Mouse (Mus musculus): Measurements from ENCODE around the gene Rtn1. TPM values are rescaled to one million over a fixed set of nuclear protein-coding genes. Genes with fewer than 3 reads are reported as not detected.

Gene Rtn1
- polyA plus RNA-seq, 1 experiment, result 4.5 TPM

DNA sequence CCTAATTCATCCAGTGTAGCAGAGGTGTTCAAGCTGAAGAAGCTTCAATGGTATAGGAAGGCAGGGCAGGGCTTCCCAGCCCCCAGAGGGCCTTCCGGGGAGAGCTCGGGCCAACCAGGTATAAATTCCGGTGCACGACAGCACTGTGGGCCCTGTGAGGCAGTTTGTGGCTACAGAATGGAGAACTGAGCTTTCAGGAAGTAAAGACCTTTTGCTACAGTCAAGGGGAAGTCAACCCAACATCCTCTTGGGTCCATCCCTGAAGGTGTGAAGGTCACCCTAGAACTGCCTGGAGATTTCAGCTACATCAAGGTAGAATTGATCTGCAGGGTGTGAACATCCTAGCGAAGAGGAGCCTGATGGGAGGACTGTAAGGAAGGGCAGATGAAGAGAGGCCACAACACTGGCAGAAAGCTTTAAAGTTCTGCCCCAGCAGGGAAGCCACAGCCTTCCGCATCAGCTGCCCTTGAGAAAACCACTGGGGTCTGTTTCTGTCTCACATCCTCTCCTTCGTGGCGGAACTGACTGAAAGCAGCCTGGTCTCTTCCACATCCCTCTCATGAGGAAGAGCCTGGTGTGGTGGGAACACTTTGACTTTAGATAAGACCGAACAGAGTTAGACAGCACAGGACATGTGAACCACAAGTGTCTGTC is 47.0 kb downstream of the Rtn1 start:
- TF ChIP-seq POLR2A (IDR thresholded peaks at IDR 0.05; ENCODE audit: low read depth, low read length), result no peak
- no peak for TF ChIP-seq CTCF (IDR thresholded peaks at IDR 0.05; ENCODE audit: extremely low read depth, insufficient read depth, insufficient read length, insufficient replicate concordance)
- peak; percentile 43 to 50 for DNase-seq (ENCODE audit: low read depth in 1 of 2, low spot score in 2 of 2)
- peak overlapping the region; percentile 75 for H3K27ac ChIP-seq (ENCODE audit: insufficient read depth, low read length)

DNA sequence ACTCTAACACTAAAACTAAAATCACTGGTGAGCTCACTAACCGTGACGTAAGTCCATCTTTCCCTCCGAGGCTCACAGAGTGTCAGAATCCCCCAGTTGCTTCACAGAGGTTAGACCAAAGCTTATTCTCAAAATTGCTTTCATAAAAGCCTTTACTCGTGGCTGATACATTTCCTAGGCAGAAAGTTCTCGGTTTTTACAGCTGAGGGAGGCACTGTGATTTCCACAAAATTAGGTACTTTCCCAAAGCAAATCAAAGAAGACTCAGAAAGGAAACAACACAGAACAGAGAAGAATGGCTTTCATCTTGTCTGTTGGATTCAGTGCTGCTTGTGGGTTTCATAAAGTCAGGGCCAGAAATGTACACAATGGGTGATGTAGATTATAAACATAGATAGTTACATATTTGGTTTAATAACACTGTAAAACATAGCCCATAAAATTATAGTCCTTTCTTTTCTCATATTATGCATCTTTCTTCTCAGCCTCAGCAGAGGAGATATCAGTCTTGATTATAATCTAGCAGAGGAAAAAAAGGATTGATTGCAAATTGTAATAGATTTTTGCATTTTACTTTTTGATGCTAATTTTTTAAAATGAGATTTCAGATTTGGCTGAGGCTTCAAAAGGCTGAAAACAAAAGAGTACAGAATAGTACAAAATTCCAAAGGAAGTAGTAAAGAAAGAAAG is 47.8 kb downstream of the Rtn1 start:
- Histone ChIP-seq H3K27me3 (ENCODE audit: control insufficient read depth, insufficient read depth, low read length) (no peaks in the 10 kb centered on the region), H3K36me3 (ENCODE audit: control insufficient read depth, insufficient read depth, low read length) (no peaks in the 10 kb centered on the region), H3K4me1 (ENCODE audit: control insufficient read depth, insufficient read depth, insufficient read length) (peaks cover 12% of the 10 kb centered on the region), H3K27ac (ENCODE audit: insufficient read depth, low read length) (peak overlapping the region; percentile 14; the same call in 1 of the 2 replicates), H3K4me3 (ENCODE audit: extremely low read depth, insufficient read depth, insufficient read length) (no peak overlapping the region)
- 56% methylated on average over 5 of the region's 5 CpGs for WGBS
- TF ChIP-seq CTCF (IDR thresholded peaks at IDR 0.05; ENCODE audit: extremely low read depth, insufficient read depth, insufficient read length, insufficient replicate concordance), result no peak
- no peak for DNase-seq (ENCODE audit: low read depth in 1 of 2, low spot score in 2 of 2)

More for the DNA sequence above, 47.0 kb downstream of the Rtn1 start:
- Histone ChIP-seq H3K36me3 (ENCODE audit: control insufficient read depth, insufficient read depth, low read length) (no peaks in the 10 kb centered on the region), H3K4me1 (ENCODE audit: control insufficient read depth, insufficient read depth, insufficient read length) (peaks cover 12% of the 10 kb centered on the region), H3K27me3 (ENCODE audit: control insufficient read depth, insufficient read depth, low read length) (no peaks in the 10 kb centered on the region), H3K4me3 (ENCODE audit: extremely low read depth, insufficient read depth, insufficient read length) (no peak overlapping the region)
- 7% methylated on average over 9 of the region's 9 CpGs for WGBS

DNA sequence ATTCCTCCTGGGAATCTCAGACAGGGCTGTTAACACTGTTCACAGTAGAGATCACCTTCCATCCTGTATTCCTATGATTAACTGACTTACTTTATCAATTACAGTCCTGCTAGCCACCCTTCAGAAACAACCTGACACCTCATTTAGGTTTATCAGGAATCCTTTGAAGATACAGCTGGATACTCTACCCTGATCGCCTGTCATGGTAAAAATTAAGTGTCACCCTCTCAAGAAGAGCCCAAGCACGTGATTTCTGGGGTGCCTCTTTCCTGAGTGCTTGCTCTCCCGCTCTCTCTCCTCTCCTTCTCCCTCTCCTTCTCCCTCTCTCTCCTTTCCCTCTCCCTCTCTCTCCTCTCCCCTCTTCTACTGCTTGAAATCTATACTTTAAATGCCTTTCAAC is 49.0 kb downstream of the Rtn1 start:
- H3K4me3 ChIP-seq (ENCODE audit: extremely low read depth, insufficient read depth, insufficient read length), result no peak overlapping the region
- H3K27me3 ChIP-seq (ENCODE audit: control insufficient read depth, insufficient read depth, low read length), result no peaks in the 10 kb centered on the region
- H3K4me1 ChIP-seq (ENCODE audit: control insufficient read depth, insufficient read depth, insufficient read length), result peaks cover 12% of the 10 kb centered on the region
- no peaks in the 10 kb centered on the region for H3K36me3 ChIP-seq (ENCODE audit: control insufficient read depth, insufficient read depth, low read length)
- H3K27ac ChIP-seq (ENCODE audit: insufficient read depth, low read length), result no peak overlapping the region
- TF ChIP-seq POLR2A (IDR thresholded peaks at IDR 0.05; ENCODE audit: low read depth, low read length) (no peak), CTCF (IDR thresholded peaks at IDR 0.05; ENCODE audit: extremely low read depth, insufficient read depth, insufficient read length, insufficient replicate concordance) (no peak)
- no peak for DNase-seq (ENCODE audit: low read depth in 1 of 2, low spot score in 2 of 2)
- WGBS, result 84% methylated on average over 3 of the region's 3 CpGs

DNA sequence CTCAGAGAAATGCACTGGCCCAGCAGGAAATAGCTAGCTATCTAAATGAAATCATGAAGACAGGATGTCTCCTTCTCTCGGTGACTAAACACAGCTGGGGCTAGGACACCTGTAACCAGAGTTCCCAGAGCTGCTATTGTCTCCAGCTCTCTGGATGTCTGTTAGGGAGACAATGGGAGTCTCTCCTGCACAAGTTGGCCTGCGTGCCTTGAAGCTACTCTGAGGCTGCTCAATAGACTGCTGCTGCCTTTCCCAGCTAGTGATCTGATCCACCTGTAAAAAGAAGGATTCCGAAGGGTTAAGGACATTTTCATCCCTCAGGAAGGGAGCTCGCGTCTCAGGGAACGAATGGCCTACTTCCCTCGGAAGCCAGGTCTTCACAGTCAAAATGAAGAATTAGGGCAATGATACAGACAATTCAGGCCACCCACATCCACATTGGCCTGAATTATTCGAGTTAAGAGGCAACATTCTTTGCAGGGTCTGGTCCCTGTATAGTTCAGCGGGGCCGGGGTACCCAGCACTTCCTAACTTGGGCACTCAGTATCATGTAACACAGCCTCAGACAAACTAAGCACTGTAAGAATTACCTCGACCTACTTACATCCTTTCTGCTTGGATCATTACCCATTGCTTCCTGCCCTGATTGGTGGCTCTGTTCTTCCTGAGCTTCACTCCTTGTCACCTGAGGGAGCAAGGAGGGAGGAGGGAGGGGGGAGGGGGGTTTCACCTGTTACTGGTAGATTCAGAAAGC is 51.0 kb downstream of the Rtn1 start:
- DNase-seq (ENCODE audit: low read depth in 1 of 2, low spot score in 2 of 2), result no peak
- H3K4me1 ChIP-seq (ENCODE audit: control insufficient read depth, insufficient read depth, insufficient read length), result peaks cover 12% of the 10 kb centered on the region
- H3K27ac ChIP-seq (ENCODE audit: insufficient read depth, low read length), result no peak overlapping the region
- H3K36me3 ChIP-seq (ENCODE audit: control insufficient read depth, insufficient read depth, low read length), result no peaks in the 10 kb centered on the region
- TF ChIP-seq POLR2A (IDR thresholded peaks at IDR 0.05; ENCODE audit: low read depth, low read length) (no peak), CTCF (IDR thresholded peaks at IDR 0.05; ENCODE audit: extremely low read depth, insufficient read depth, insufficient read length, insufficient replicate concordance) (no peak)
- no peak overlapping the region for H3K4me3 ChIP-seq (ENCODE audit: extremely low read depth, insufficient read depth, insufficient read length)
- no peaks in the 10 kb centered on the region for H3K27me3 ChIP-seq (ENCODE audit: control insufficient read depth, insufficient read depth, low read length)
- 75% methylated on average over 11 of the region's 11 CpGs for WGBS

DNA sequence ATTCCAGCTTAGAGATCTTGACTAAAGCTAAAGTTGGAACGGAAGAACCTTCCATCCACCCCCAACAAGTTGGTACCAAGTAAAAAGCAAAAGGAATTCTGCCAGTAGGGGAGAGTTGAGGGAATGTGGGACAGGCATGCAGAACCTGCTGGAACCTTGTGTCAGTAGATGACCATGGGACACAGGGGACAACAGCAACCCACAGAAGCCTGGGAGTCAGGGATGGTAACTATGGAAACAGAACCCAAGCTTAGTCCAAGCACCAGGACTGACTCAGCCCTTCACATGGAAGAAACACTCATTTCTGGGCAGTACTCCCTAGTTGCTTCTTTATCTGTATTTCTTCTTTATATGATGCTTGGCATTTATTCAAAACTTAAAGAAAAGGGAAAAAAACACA is 54.6 kb downstream of the Rtn1 start:
- Histone ChIP-seq H3K27me3 (ENCODE audit: control insufficient read depth, insufficient read depth, low read length) (no peaks in the 10 kb centered on the region), H3K4me1 (ENCODE audit: control insufficient read depth, insufficient read depth, insufficient read length) (peaks cover 9% of the 10 kb centered on the region), H3K27ac (ENCODE audit: insufficient read depth, low read length) (no peak overlapping the region), H3K4me3 (ENCODE audit: extremely low read depth, insufficient read depth, insufficient read length) (no peak overlapping the region), H3K36me3 (ENCODE audit: control insufficient read depth, insufficient read depth, low read length) (no peaks in the 10 kb centered on the region)
- DNase-seq (ENCODE audit: low read depth in 1 of 2, low spot score in 2 of 2), result no peak
- no peak for TF ChIP-seq POLR2A (IDR thresholded peaks at IDR 0.05; ENCODE audit: low read depth, low read length)
- no peak for TF ChIP-seq CTCF (IDR thresholded peaks at IDR 0.05; ENCODE audit: extremely low read depth, insufficient read depth, insufficient read length, insufficient replicate concordance)
- WGBS, result 91% methylated on average over 1 of the region's 1 CpGs

DNA sequence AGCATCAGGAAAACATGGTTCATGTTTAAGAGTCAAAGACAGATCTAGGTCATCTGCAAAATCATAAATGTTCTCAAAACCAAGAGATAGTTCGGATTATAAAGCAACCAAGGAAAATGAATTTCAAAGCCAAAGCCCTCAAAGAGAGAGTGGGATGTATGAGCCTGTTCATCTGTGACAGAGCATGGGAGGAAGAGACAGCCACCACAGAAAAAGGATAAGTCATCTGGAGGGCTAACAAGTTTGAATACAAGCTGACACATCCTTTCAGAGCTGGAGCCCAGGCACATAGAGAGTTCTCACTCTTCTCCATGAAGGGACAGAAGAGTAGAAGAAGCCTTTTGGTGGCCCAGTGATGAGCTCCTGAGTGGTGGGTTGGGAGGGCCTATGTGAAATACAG is 55.3 kb downstream of the Rtn1 start:
- H3K27ac ChIP-seq (ENCODE audit: insufficient read depth, low read length), result no peak overlapping the region
- H3K36me3 ChIP-seq (ENCODE audit: control insufficient read depth, insufficient read depth, low read length), result no peaks in the 10 kb centered on the region
- TF ChIP-seq POLR2A (IDR thresholded peaks at IDR 0.05; ENCODE audit: low read depth, low read length) (no peak), CTCF (IDR thresholded peaks at IDR 0.05; ENCODE audit: extremely low read depth, insufficient read depth, insufficient read length, insufficient replicate concordance) (no peak)
- WGBS, result 90% methylated on average over 1 of the region's 1 CpGs
- no peaks in the 10 kb centered on the region for H3K27me3 ChIP-seq (ENCODE audit: control insufficient read depth, insufficient read depth, low read length)
- H3K4me1 ChIP-seq (ENCODE audit: control insufficient read depth, insufficient read depth, insufficient read length), result peaks cover 9% of the 10 kb centered on the region
- no peak for DNase-seq (ENCODE audit: low read depth in 1 of 2, low spot score in 2 of 2)
- no peak overlapping the region for H3K4me3 ChIP-seq (ENCODE audit: extremely low read depth, insufficient read depth, insufficient read length)

Measured in spleen, adult 2 months (tissue).